Mouse (Mus musculus) neural tube, embryonic 10.5 days (tissue): ENCODE results near the gene Pnisr.

Experiments used
- DNase-seq: peaks from one replicate; pipeline ENCODE4 v3.0.0-alpha.2; 2017; ENCODE audit warnings: low spot score; ENCODE audit errors: extremely low spot score

Pnisr gene

GRCm38 (mm10) chr4:21847481-21848286 is at the start of gene Pnisr:
TSS of gene Pnisr (plus strand) at chr4:21847583.
- peak; percentile 91 for DNase-seq

- DNase-seq, result no peak
Observed at GRCm38 (mm10) chr4:21801013-21801412, 46.4 kb upstream of the Pnisr start.

- DNase-seq, result no peak
Observed at GRCm38 (mm10) chr4:21801620-21802019, 45.8 kb upstream of the Pnisr start.

GRCm38 (mm10) chr4:21807204-21807603 is 40.2 kb upstream of the Pnisr start:
- DNase-seq, result no peak

- DNase-seq, result no peak
Observed at GRCm38 (mm10) chr4:21810608-21811007, 36.8 kb upstream of the Pnisr start.

GRCm38 (mm10) chr4:21812635-21813034 is 34.7 kb upstream of the Pnisr start:
- DNase-seq, result no peak

- peak; percentile 40 for DNase-seq
Observed at GRCm38 (mm10) chr4:21814029-21814428, 33.4 kb upstream of the Pnisr start.

GRCm38 (mm10) chr4:21826616-21827015 is 20.8 kb upstream of the Pnisr start:
- no peak for DNase-seq

GRCm38 (mm10) chr4:21832844-21833243 is 14.5 kb upstream of the Pnisr start:
- DNase-seq, result no peak

- no peak for DNase-seq
Observed at GRCm38 (mm10) chr4:21848287-21848630, 876 bp downstream of the Pnisr start.

- DNase-seq, result no peak
Observed at GRCm38 (mm10) chr4:21857481-21857880, 10.1 kb downstream of the Pnisr start.

- DNase-seq, result no peak
Observed at GRCm38 (mm10) chr4:21865226-21865625, 17.8 kb downstream of the Pnisr start.

- no peak for DNase-seq
Observed at GRCm38 (mm10) chr4:21878776-21879175, 31.4 kb downstream of the Pnisr start.

GRCm38 (mm10) chr4:21879565-21880220 is 32.3 kb downstream of the Pnisr start, which contains the start of gene Coq3:
TSS of gene Coq3 (plus strand) at chr4:21879673.
- peak; percentile 87 for DNase-seq

GRCm38 (mm10) chr4:21882806-21883205 is 35.4 kb downstream of the Pnisr start:
- no peak for DNase-seq

GRCm38 (mm10) chr4:21885831-21886230 is 38.4 kb downstream of the Pnisr start:
- DNase-seq, result no peak
